Mouse (Mus musculus) embryo, embryonic 11.5 days (tissue): ENCODE measurements at regions not wholly inside any gene's neighbourhood (a gene's known extent, or its start where the extent isn't known, plus 50 kb on each side); places are given as distances from the start of the nearest gene placed in this dataset.

Source experiments
- DNase-seq: peaks from one replicate; pipeline ENCODE4 v3.0.0-alpha.2; 2012; ENCODE audit warnings: low read depth, low spot score

DNA sequence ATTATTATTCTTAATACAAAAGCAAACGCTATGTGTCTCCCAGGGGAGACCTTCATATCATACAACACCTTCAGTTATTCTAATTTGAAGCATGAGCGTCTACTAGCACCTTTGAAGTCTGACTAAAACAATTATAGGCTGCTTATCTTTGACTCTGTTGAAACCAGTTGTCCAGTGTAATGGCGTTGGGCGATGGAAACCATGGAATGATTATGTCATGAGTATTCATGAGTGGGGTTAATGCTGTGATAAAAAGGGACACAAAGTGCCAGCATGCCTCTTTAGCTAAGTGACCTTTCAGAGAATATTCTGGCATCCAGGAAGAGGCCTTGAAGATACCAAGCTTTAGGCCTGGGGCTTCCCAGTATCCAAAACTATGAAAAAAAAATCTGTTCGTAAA, 53.6 kb upstream of the Tent5a start:
- DNase-seq, result no peak

GRCm38 (mm10) chr9:85379135-85379534, 52.0 kb upstream of the Tent5a start:
- DNase-seq, result no peak
